Mouse (Mus musculus) bone marrow, adult 2 months (tissue): ENCODE measurements at regions not wholly inside any gene's neighbourhood (a gene's known extent, or its start where the extent isn't known, plus 50 kb on each side); places are given as distances from the start of the nearest gene placed in this dataset.

Experiments
- CTCF ChIP-seq: fragments of 200-500 bp; IDR thresholded peaks from 2 replicates; pipeline ENCODE4 v1.5.1; 2011; ENCODE audit warnings: low read length, control low read depth; ENCODE audit not compliant: control insufficient read depth, insufficient read depth
- POLR2A ChIP-seq: fragments of 200-500 bp; IDR thresholded peaks from 2 replicates; pipeline ENCODE4 v1.6.1; 2011; ENCODE audit warnings: low read depth, mild to moderate bottlenecking, control low read depth, low read length, borderline replicate concordance; ENCODE audit not compliant: control insufficient read depth

- no peak for TF ChIP-seq CTCF
- no peak for TF ChIP-seq POLR2A
Measured at GRCm38 (mm10) chr2:18509317-18509716, 116.7 kb upstream of the Dnajc1 start.
